Mouse (Mus musculus): ENCODE measurements around the gene Shank2. TPM values are rescaled to one million over a fixed set of nuclear protein-coding genes. Genes with fewer than 3 reads are reported as not detected.

The Shank2 gene
- total and polyA plus RNA-seq, 3 experiments, result 0.31 to 0.55 (median 0.41) TPM

DNA sequence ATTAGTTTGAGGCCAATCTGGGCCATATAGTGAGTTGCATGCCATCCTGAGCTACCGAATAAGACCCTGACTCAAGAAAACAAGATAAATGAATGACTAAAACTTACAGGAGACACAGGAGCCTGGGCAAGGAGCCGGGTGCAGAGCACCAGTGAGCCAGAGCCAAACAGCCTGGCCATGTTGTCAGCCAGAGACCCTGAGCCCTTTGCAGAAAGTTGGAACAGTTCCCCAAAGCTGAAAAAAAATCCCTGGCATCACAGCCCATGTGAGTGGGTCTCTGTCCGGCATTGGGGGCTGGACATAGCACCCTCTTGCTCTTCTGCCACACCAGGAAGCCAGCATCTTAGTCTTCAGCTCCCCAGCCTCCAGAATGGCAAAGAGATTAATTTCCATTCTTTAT is 244.5 kb downstream of the Shank2 start:
- DNase-seq, result no peak
- H3K27me3 ChIP-seq (ENCODE audit: control insufficient read depth, insufficient read depth, low read length), result no peaks in the 10 kb centered on the region
- H3K4me3 ChIP-seq, result no peak overlapping the region
- no peaks in the 10 kb centered on the region for H3K36me3 ChIP-seq (ENCODE audit: control insufficient read depth, insufficient read depth, low read length)
- no peak overlapping the region for H3K9ac ChIP-seq (ENCODE audit: low read depth, low read length)
- intact Hi-C loops (cut with DNase I), result no loop called here
- no peaks in the 10 kb centered on the region for H3K79me2 ChIP-seq (replicated peaks; ENCODE audit: control insufficient read depth, insufficient read depth, low read length)
- 69% methylated on average over 3 of the region's 3 CpGs for WGBS
- H3K4me1 ChIP-seq (ENCODE audit: control insufficient read depth, insufficient read depth, low read length), result no peaks in the 10 kb centered on the region
- H3K27ac ChIP-seq, result no peak overlapping the region
- no peak for TF ChIP-seq POLR2A (IDR thresholded peaks at IDR 0.05; ENCODE audit: insufficient read depth, low read depth, low read length)
- TF ChIP-seq CTCF (IDR thresholded peaks at IDR 0.05), result no peak
- TF ChIP-seq EP300 (IDR thresholded peaks at IDR 0.05; ENCODE audit: insufficient read depth, low read depth, low read length), result no peak

DNA sequence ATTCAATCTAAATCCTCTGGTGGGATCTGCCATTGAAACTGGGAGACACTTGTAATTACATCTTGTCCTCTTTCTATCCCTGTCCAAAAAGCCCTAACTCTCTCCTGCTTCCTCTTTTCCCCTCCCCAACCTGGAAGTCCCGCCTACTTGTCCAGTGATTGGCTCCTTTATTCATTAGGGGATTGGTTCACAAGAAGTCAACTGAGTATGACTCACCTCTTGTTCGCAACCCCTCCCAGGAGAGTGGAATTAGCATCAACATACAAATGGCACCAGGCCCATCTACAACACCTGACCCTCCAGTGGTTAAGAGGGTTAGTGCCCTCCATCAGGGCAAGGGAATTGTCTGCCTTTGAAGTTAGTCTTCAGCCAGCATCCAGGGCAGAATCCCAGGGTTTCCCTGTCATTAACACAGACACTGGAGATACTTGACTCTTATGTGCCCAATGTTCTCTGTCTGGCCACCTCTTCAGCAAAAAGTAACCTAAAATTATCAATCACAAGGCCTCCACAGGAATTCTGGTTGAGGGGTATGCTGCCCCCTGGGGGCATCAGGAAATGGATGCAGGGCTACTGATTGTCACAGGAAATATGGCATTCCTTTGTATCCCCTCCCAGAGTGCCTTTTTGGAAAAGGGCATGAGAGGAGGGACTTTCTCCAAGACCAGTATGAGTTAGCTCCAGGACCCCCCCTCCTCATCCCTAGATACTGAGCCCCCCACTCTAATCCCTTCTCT is 247.1 kb downstream of the Shank2 start:
- DNase-seq, result no peak
- intact Hi-C loops (cut with DNase I), result no loop called here

DNA sequence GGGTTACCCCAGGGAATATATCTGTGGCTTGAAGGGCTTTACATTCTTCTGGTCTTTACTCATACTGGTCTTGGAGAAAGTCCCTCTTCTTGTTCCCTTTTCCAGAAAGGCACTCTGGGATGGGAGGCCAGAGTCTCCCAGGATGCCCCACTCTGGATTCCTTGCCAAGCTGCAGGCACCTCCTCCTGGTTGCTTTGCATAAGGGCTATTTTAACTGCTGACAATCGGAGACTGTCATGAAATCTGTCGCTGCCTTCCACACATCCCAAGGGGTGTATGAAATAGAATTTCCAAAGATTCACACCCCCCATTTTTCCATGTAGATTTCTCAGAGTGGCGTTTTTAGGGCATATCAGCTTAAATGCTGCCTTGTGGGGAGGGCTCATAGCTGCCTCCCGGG is 249.1 kb downstream of the Shank2 start:
- no peak for TF ChIP-seq CTCF (IDR thresholded peaks at IDR 0.05)
- TF ChIP-seq EP300 (IDR thresholded peaks at IDR 0.05; ENCODE audit: insufficient read depth, low read depth, low read length), result no peak
- TF ChIP-seq POLR2A (IDR thresholded peaks at IDR 0.05; ENCODE audit: insufficient read depth, low read depth, low read length), result no peak
- no peaks in the 10 kb centered on the region for H3K36me3 ChIP-seq (ENCODE audit: control insufficient read depth, insufficient read depth, low read length)
- H3K4me3 ChIP-seq, result no peak overlapping the region
- no peaks in the 10 kb centered on the region for H3K4me1 ChIP-seq (ENCODE audit: control insufficient read depth, insufficient read depth, low read length)
- no peaks in the 10 kb centered on the region for H3K27me3 ChIP-seq (ENCODE audit: control insufficient read depth, insufficient read depth, low read length)
- no peak overlapping the region for H3K9ac ChIP-seq (ENCODE audit: low read depth, low read length)
- no peak overlapping the region for H3K27ac ChIP-seq
- intact Hi-C loops (cut with DNase I), result no loop called here
- WGBS, result 51% methylated on average over 4 of the region's 4 CpGs
- no peak for DNase-seq
- H3K79me2 ChIP-seq (replicated peaks; ENCODE audit: control insufficient read depth, insufficient read depth, low read length), result no peaks in the 10 kb centered on the region

More for the DNA sequence above, 247.1 kb downstream of the Shank2 start:
- Histone ChIP-seq H3K27me3 (ENCODE audit: control insufficient read depth, insufficient read depth, low read length) (no peaks in the 10 kb centered on the region), H3K36me3 (ENCODE audit: control insufficient read depth, insufficient read depth, low read length) (no peaks in the 10 kb centered on the region), H3K27ac (no peak overlapping the region), H3K79me2 (replicated peaks; ENCODE audit: control insufficient read depth, insufficient read depth, low read length) (no peaks in the 10 kb centered on the region), H3K9ac (ENCODE audit: low read depth, low read length) (no peak overlapping the region), H3K4me3 (no peak overlapping the region), H3K4me1 (ENCODE audit: control insufficient read depth, insufficient read depth, low read length) (no peaks in the 10 kb centered on the region)
- 38% methylated on average over 2 of the region's 2 CpGs for WGBS
- TF ChIP-seq EP300 (IDR thresholded peaks at IDR 0.05; ENCODE audit: insufficient read depth, low read depth, low read length) (no peak), POLR2A (IDR thresholded peaks at IDR 0.05; ENCODE audit: insufficient read depth, low read depth, low read length) (no peak), CTCF (IDR thresholded peaks at IDR 0.05) (no peak)

DNA sequence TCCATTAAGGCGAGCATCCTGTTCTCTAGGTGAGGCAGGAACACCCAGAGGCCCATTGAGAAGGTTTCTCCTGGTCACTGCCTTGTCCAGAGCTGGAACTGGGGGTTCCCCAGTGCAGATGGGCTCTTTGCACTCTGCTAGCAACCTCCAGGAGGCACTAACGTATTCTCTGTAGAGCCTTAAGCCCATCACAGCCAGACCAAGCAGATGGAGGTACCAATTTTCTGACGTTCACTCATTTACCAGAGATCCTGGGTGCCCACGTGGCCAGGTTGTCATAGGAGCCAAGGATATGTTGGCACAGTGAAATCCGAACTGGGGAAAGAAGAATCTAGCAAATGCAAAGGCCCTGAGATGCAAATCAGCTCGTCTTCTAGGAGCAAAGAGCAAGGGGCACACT is 249.5 kb downstream of the Shank2 start:
- H3K4me1 ChIP-seq (ENCODE audit: control insufficient read depth, insufficient read depth, low read length), result no peaks in the 10 kb centered on the region
- no peak overlapping the region for H3K9ac ChIP-seq (ENCODE audit: low read depth, low read length)
- H3K27me3 ChIP-seq (ENCODE audit: control insufficient read depth, insufficient read depth, low read length), result no peaks in the 10 kb centered on the region
- H3K27ac ChIP-seq, result no peak overlapping the region
- TF ChIP-seq CTCF (IDR thresholded peaks at IDR 0.05) (no peak), POLR2A (IDR thresholded peaks at IDR 0.05; ENCODE audit: insufficient read depth, low read depth, low read length) (no peak), EP300 (IDR thresholded peaks at IDR 0.05; ENCODE audit: insufficient read depth, low read depth, low read length) (no peak)
- H3K4me3 ChIP-seq, result no peak overlapping the region
- no peaks in the 10 kb centered on the region for H3K79me2 ChIP-seq (replicated peaks; ENCODE audit: control insufficient read depth, insufficient read depth, low read length)
- 43% methylated on average over 6 of the region's 6 CpGs for WGBS
- intact Hi-C loops (cut with DNase I), result no loop called here
- H3K36me3 ChIP-seq (ENCODE audit: control insufficient read depth, insufficient read depth, low read length), result no peaks in the 10 kb centered on the region
- DNase-seq, result no peak

DNA sequence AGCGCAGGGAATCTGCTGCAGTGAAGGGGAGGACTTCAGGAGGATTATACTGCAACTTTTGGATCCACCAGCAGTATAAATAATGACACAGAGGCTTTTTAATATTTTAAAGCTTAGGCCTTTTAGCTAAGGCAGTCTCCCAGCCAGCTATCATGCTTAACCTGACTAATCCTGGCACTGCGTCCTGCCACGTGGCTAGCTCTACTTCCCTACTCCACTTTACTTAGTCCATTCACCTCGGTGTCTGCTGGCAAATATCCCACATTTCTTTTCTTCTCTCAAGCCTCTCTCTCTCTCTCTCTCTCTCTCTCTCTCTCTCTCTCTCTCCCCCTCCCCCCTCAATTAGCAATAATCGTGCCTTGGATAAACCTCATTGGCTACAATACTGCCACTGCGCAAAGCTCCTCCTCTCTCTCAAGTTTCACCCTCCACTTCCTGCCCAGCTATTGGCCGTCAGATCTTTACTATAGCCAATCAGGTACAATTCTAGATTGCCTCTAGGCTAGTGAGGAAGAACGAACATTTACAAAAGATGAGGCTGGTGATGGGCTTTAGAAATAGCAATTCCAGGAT is 253.0 kb downstream of the Shank2 start:
- no peaks in the 10 kb centered on the region for H3K79me2 ChIP-seq (replicated peaks; ENCODE audit: control insufficient read depth, insufficient read depth, low read length)
- intact Hi-C loops (cut with DNase I), result no loop called here
- DNase-seq, result no peak
- H3K4me1 ChIP-seq (ENCODE audit: control insufficient read depth, insufficient read depth, low read length), result no peaks in the 10 kb centered on the region
- TF ChIP-seq EP300 (IDR thresholded peaks at IDR 0.05; ENCODE audit: insufficient read depth, low read depth, low read length), result no peak
- TF ChIP-seq POLR2A (IDR thresholded peaks at IDR 0.05; ENCODE audit: insufficient read depth, low read depth, low read length), result no peak
- no peak for TF ChIP-seq CTCF (IDR thresholded peaks at IDR 0.05)
- no peak overlapping the region for H3K4me3 ChIP-seq
- no peaks in the 10 kb centered on the region for H3K27me3 ChIP-seq (ENCODE audit: control insufficient read depth, insufficient read depth, low read length)
- WGBS, result 32% methylated on average over 8 of the region's 8 CpGs
- H3K9ac ChIP-seq (ENCODE audit: low read depth, low read length), result no peak overlapping the region
- no peaks in the 10 kb centered on the region for H3K36me3 ChIP-seq (ENCODE audit: control insufficient read depth, insufficient read depth, low read length)
- no peak overlapping the region for H3K27ac ChIP-seq

DNA sequence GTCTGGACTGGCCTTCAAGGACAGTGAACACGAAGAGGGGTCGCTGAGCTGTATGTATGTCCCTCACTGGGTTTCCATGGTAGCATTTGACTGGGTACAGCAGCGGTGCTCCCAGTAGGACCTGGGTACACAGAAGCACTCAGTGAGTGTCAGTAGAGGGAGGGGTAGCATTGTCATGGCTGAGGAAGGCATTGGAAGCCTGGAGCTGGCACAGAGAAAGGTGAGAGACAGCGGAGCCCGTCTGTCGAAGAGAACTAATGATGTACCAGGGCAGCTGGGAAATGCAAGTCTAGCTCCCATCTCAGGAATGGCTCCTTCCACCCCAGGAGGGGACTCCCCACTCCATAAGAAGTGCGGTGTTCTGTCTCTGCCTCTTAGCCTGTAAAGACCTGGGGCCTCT is 256.1 kb downstream of the Shank2 start:
- TF ChIP-seq CTCF (IDR thresholded peaks at IDR 0.05), result no peak
- no peak overlapping the region for H3K27ac ChIP-seq
- H3K27me3 ChIP-seq (ENCODE audit: control insufficient read depth, insufficient read depth, low read length), result no peaks in the 10 kb centered on the region
- 76% methylated on average over 7 of the region's 7 CpGs for WGBS
- no peak for DNase-seq
- H3K36me3 ChIP-seq (ENCODE audit: control insufficient read depth, insufficient read depth, low read length), result no peaks in the 10 kb centered on the region
- H3K4me1 ChIP-seq (ENCODE audit: control insufficient read depth, insufficient read depth, low read length), result no peaks in the 10 kb centered on the region
- H3K4me3 ChIP-seq, result no peak overlapping the region
- no peaks in the 10 kb centered on the region for H3K79me2 ChIP-seq (replicated peaks; ENCODE audit: control insufficient read depth, insufficient read depth, low read length)
- no peak overlapping the region for H3K9ac ChIP-seq (ENCODE audit: low read depth, low read length)
- intact Hi-C loops (cut with DNase I), result no loop called here

All from heart, adult 2 months (tissue).